Mouse (Mus musculus) cerebellum, adult 2 months (tissue): ENCODE measurements around the gene Anapc11. TPM values are rescaled to one million over a fixed set of nuclear protein-coding genes. Genes with fewer than 3 reads are reported as not detected.

Source experiments
- DNase-seq, 2 experiments: peaks; one replicate each; pipeline ENCODE4 v3.0.0; 2021
- H3K27ac ChIP-seq: fragments of 200-500 bp; 2 replicates; pipeline ENCODE4 v1.5.1; 2012; ENCODE audit warnings: low read length, control low read depth, inconsistent platforms; ENCODE audit not compliant: insufficient read depth
- H3K27me3 ChIP-seq: fragments of 200-500 bp; 2 replicates; pipeline ENCODE4 v1.6.1; 2012; ENCODE audit warnings: inconsistent platforms, mild to moderate bottlenecking, low read length, moderate library complexity; ENCODE audit not compliant: control insufficient read depth, insufficient read depth
- H3K4me1 ChIP-seq: fragments of 200-500 bp; 2 replicates; pipeline ENCODE4 v1.6.1; 2011; ENCODE audit warnings: low read length; ENCODE audit not compliant: control insufficient read depth, insufficient read depth
- H3K4me3 ChIP-seq: fragments of 200-500 bp; replicated peaks from 2 replicates; pipeline ENCODE3; 2011; ENCODE audit warnings: mild to moderate bottlenecking, low read depth, low read length, control low read depth; ENCODE audit not compliant: insufficient read depth
- CTCF ChIP-seq: fragments of 200-500 bp; IDR thresholded peaks from 2 replicates; pipeline ENCODE4 v1.5.1; 2011; ENCODE audit warnings: low read depth, mild to moderate bottlenecking, control low read depth, low read length, moderate library complexity, borderline replicate concordance; ENCODE audit not compliant: insufficient read depth
- POLR2A ChIP-seq: fragments of 200-500 bp; IDR thresholded peaks from 2 replicates; pipeline ENCODE4 v1.6.1; 2011; ENCODE audit warnings: low read length, control low read depth, borderline replicate concordance; ENCODE audit not compliant: insufficient read depth
- WGBS: fragments of 180-500 bp; shearing (Covaris S2); methylation state at CpG from one replicate; pipeline ENCODE4 v1.1.7; 2018; 5-methylcytosine and 5-hydroxymethylcytosine counted together
- polyA plus RNA-seq: library from polyadenylated mRNA; depleted of rRNA; stranded (reverse); fragments of >200 nt; gene quantifications from 2 replicates; pipeline ENCODE4 v1.2.3, GENCODE M21; 2012

Anapc11 gene
- polyA plus RNA-seq, 1 experiment: 178 TPM

GRCm38 (mm10) chr11:120622805-120623204 lies 24.6 kb downstream of the Anapc11 start:
- DNase-seq: no peak
- H3K27ac ChIP-seq: no peak overlapping the region
- H3K4me1 ChIP-seq: peaks cover 7% of the 10 kb centered on the region; the same call in 1 of the 2 replicates
- no peak overlapping the region for H3K4me3 ChIP-seq
- TF ChIP-seq CTCF (no peak), POLR2A (no peak)
- WGBS: 90% methylated on average over 6 of the region's 6 CpGs
- no peaks in the 10 kb centered on the region for H3K27me3 ChIP-seq

- H3K4me1 ChIP-seq: peaks cover 7% of the 10 kb centered on the region; the same call in 1 of the 2 replicates
- peak overlapping the region; percentile 66 for H3K4me3 ChIP-seq
- peak; percentile 58 to 60 for DNase-seq
- TF ChIP-seq POLR2A (no peak), CTCF (peak; percentile 59)
- 14% methylated on average over 28 of the region's 30 CpGs for WGBS
- H3K27ac ChIP-seq: no peak overlapping the region
- H3K27me3 ChIP-seq: no peaks in the 10 kb centered on the region
These were observed 25.9 kb downstream of the Anapc11 start for GRCm38 (mm10) chr11:120623961-120624679.

- TF ChIP-seq CTCF (no peak), POLR2A (peak; percentile 80)
- Histone ChIP-seq H3K27ac (no peak overlapping the region; the same call in 1 of the 2 replicates), H3K4me1 (peaks cover 11% of the 10 kb centered on the region), H3K4me3 (peak overlapping the region; percentile 66), H3K27me3 (no peaks in the 10 kb centered on the region)
- peak; percentile 84 to 86 for DNase-seq
- under 1% methylated on average over 53 of the region's 53 CpGs for WGBS
These were observed 26.5 kb downstream of the Anapc11 start for GRCm38 (mm10) chr11:120624680-120625111.

- H3K4me3 ChIP-seq: peak within 1 kb of the TSS; percentile 66
- H3K27ac ChIP-seq: peak within 1 kb of the TSS; percentile 79
- no peak for DNase-seq
- no peaks in the 10 kb centered on the region for H3K27me3 ChIP-seq
- no peak for TF ChIP-seq POLR2A
- no peak for TF ChIP-seq CTCF
- peaks cover 16% of the 10 kb centered on the region for H3K4me1 ChIP-seq
- WGBS: 15% methylated on average over 5 of the region's 5 CpGs
These were observed 27.0 kb downstream of the Anapc11 start, which contains the start of gene Sirt7 for GRCm38 (mm10) chr11:120625152-120625775. Sirt7 (minus strand) TSS chr11:120625240.

GRCm38 (mm10) chr11:120626785-120627467 lies 28.7 kb downstream of the Anapc11 start:
- H3K4me3 ChIP-seq: no peak overlapping the region
- 77% methylated on average over 11 of the region's 11 CpGs for WGBS
- peaks cover 24% of the 10 kb centered on the region for H3K4me1 ChIP-seq
- no peaks in the 10 kb centered on the region for H3K27me3 ChIP-seq
- no peak overlapping the region for H3K27ac ChIP-seq
- DNase-seq: no peak
- TF ChIP-seq CTCF (no peak), POLR2A (no peak)

- TF ChIP-seq CTCF (no peak), POLR2A (no peak)
- peaks cover 26% of the 10 kb centered on the region for H3K4me1 ChIP-seq
- peak in 1 of 2 experiments; percentile 29 for DNase-seq
- no peaks in the 10 kb centered on the region for H3K27me3 ChIP-seq
- 62% methylated on average over 22 of the region's 22 CpGs for WGBS
- H3K4me3 ChIP-seq: no peak overlapping the region
- H3K27ac ChIP-seq: no peak overlapping the region
These were observed 29.5 kb downstream of the Anapc11 start for GRCm38 (mm10) chr11:120627468-120628300.
